Mouse (Mus musculus): ENCODE results near the gene Terb1.

DNA sequence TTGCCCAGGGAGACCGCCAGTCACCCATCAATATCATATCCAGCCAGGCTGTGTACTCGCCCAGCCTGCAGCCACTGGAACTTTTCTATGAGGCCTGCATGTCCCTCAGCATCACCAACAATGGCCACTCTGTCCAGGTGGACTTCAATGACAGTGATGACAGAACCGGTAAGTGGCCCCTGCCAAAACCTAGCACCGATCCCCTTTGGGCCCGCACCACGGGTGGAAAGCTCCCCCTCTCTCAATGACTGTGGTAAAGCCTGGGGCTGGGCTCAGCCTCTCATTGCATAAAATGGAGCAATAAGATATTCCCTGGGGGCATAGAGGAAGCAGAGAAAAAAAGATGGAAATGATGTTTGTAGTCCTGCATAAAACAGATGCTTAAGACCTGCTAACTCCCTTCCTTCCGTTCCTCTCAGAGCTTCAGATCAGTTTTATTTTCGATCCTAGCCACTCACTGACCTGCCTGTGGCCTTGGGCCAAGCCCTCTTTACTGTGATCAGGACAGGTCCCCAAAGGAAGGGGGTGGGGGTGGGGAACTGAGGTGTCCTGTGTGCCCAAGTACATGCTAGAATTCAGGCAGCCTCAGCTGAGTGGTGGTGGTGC, 33.8 kb upstream of the Terb1 start:
- TF ChIP-seq CTCF (IDR thresholded peaks at IDR 0.05; ENCODE audit: insufficient read depth, low read length) (no peak), POLR2A (IDR thresholded peaks at IDR 0.05; ENCODE audit: borderline replicate concordance, extremely low read depth, low read depth, low read length) (no peak)
